Mouse (Mus musculus) lung, postnatal 0 days (tissue): ENCODE measurements around the gene Prkca.

ENCODE experiments used
- CTCF ChIP-seq: IDR thresholded peaks from 2 replicates; pipeline ENCODE4 v1.5.1; 2016; ENCODE audit warnings: antibody characterized with exemption, mild to moderate bottlenecking
- EP300 ChIP-seq: IDR thresholded peaks from 2 replicates; pipeline ENCODE4 v1.6.1; 2016; ENCODE audit warnings: antibody characterized with exemption, mild to moderate bottlenecking, control low read depth

DNA sequence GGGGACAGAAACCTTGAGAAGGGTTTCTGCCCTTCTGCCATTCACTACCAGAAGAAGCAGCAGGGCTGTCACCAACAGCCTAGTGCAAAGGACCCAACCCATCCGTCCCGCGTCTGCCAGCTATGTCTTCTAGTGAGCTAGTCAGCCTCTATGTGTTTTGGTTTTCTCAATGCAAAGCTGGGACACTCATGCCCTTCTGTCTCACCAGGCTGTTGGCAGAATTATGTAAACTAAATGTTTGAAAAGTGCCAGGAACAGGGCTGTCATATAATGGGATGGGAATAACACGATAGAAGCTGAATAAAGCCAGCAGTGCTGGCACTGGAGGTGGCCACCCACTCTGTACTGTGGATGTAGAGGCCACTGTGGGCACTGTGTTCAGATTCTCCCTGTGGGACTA lies 393.1 kb downstream of the Prkca start:
- no peak for TF ChIP-seq CTCF
- TF ChIP-seq EP300, result no peak
